Mouse (Mus musculus) hindbrain, embryonic 10.5 days (tissue): ENCODE measurements at regions not wholly inside any gene's neighbourhood (a gene's known extent, or its start where the extent isn't known, plus 50 kb on each side); places are given as distances from the start of the nearest gene placed in this dataset.

Experiments
- DNase-seq: peaks from one replicate; pipeline ENCODE4 v3.0.0-alpha.2; 2017; ENCODE audit warnings: low spot score
- H3K27ac ChIP-seq: fragments of 300-500 bp; sonication (generic); 2 replicates; pipeline ENCODE4 v1.5.1; 2016; ENCODE audit warnings: mild to moderate bottlenecking, moderate library complexity
- H3K27me3 ChIP-seq: fragments of 300-500 bp; sonication (generic); 2 replicates; pipeline ENCODE4 v1.6.1; 2016; ENCODE audit warnings: mild to moderate bottlenecking; ENCODE audit not compliant: poor library complexity, insufficient read depth, severe bottlenecking
- H3K36me3 ChIP-seq: fragments of 300-500 bp; sonication (generic); 2 replicates; pipeline ENCODE4 v1.6.1; 2016; ENCODE audit warnings: mild to moderate bottlenecking, moderate library complexity
- H3K4me1 ChIP-seq: fragments of 300-500 bp; sonication (generic); replicated peaks from 2 replicates; pipeline ENCODE4 v1.6.1; 2016; ENCODE audit warnings: mild to moderate bottlenecking
- H3K4me3 ChIP-seq: fragments of 300-500 bp; sonication (generic); 2 replicates; pipeline ENCODE4 v1.5.1; 2016; ENCODE audit warnings: mild to moderate bottlenecking, moderate library complexity
- H3K9me3 ChIP-seq: fragments of 300-500 bp; sonication (generic); 2 replicates; pipeline ENCODE4 v1.6.1; 2016; ENCODE audit warnings: mild to moderate bottlenecking, moderate library complexity
- WGBS: fragments of 180-500 bp; shearing (Covaris S2); methylation state at CpG from one replicate; pipeline ENCODE4 v1.1.7; 2016; 5-methylcytosine and 5-hydroxymethylcytosine counted together

DNA sequence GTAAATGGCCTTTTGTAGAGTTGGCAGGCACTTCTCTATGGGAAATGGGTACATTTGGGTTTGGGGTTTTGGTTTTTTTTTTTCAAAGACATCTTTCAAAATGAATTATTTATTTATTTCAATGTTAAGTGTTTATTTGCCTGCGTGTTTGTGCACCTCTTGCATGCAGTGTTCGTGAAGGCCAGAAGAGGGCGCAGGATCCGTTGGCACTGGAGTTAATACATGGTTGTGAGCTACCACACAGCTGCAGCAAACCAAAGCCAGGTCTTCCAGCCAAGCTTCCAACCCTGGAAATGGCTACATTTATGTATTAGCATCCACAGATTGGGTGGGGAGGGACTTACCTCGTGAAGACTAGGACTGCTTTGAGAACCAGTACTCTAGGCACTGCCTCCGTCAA is 362.3 kb upstream of the 5930422O12Rik start:
- 84% methylated on average over 6 of the region's 6 CpGs for WGBS

GRCm38 (mm10) chr8:33067453-33068039 is 361.0 kb upstream of the 5930422O12Rik start:
- WGBS, result 75% methylated on average over 8 of the region's 8 CpGs
- H3K27ac ChIP-seq, result no peak overlapping the region
- no peaks in the 10 kb centered on the region for H3K4me1 ChIP-seq
- H3K27me3 ChIP-seq, result no peaks in the 10 kb centered on the region
- H3K9me3 ChIP-seq, result no peaks in the 10 kb centered on the region
- no peak overlapping the region for H3K4me3 ChIP-seq
- H3K36me3 ChIP-seq, result no peaks in the 10 kb centered on the region
- no peak for DNase-seq

More for the DNA sequence above, 362.3 kb upstream of the 5930422O12Rik start:
- Histone ChIP-seq H3K9me3 (no peaks in the 10 kb centered on the region), H3K4me3 (no peak overlapping the region), H3K4me1 (no peaks in the 10 kb centered on the region), H3K27me3 (no peaks in the 10 kb centered on the region), H3K36me3 (no peaks in the 10 kb centered on the region), H3K27ac (no peak overlapping the region)
- DNase-seq, result no peak

DNA sequence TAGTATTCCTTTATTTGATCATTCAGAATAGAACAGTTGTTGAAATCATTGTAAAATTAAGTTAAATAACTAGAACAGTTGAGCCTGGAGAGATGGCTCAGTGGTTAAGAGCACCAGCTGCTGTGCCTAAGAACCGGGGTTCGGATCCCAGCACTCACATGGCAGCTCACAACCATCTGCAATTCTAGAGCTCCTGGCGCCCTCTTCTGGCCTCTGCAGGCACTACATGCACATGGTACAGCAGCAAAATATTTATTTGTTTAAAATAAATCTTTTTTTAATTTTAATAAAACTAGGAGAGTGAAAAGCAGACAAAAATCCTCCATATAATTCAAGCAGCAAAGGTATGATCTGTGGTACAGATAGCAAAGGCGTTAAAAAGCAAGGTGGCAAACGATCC is 360.0 kb upstream of the 5930422O12Rik start:
- 86% methylated on average over 5 of the region's 5 CpGs for WGBS
- Histone ChIP-seq H3K4me1 (no peaks in the 10 kb centered on the region), H3K36me3 (no peaks in the 10 kb centered on the region), H3K4me3 (no peak overlapping the region), H3K27ac (no peak overlapping the region), H3K9me3 (no peaks in the 10 kb centered on the region), H3K27me3 (no peaks in the 10 kb centered on the region)
- no peak for DNase-seq

- Histone ChIP-seq H3K4me1 (peaks cover 3% of the 10 kb centered on the region; the same call in 1 of the 2 replicates), H3K36me3 (no peaks in the 10 kb centered on the region), H3K9me3 (no peaks in the 10 kb centered on the region), H3K27ac (no peak overlapping the region), H3K27me3 (no peaks in the 10 kb centered on the region), H3K4me3 (no peak overlapping the region)
- DNase-seq, result no peak
- WGBS, result 71% methylated on average over 1 of the region's 1 CpGs
Observed at GRCm38 (mm10) chr8:33075186-33075585, 353.3 kb upstream of the 5930422O12Rik start.

- H3K27ac ChIP-seq, result no peak overlapping the region
- H3K27me3 ChIP-seq, result no peaks in the 10 kb centered on the region
- no peaks in the 10 kb centered on the region for H3K36me3 ChIP-seq
- no peak overlapping the region for H3K4me3 ChIP-seq
- DNase-seq, result no peak
- WGBS, result 74% methylated on average over 6 of the region's 6 CpGs
- no peaks in the 10 kb centered on the region for H3K9me3 ChIP-seq
- peaks cover 3% of the 10 kb centered on the region; the same call in 1 of the 2 replicates for H3K4me1 ChIP-seq
Observed at GRCm38 (mm10) chr8:33076253-33076652, 352.3 kb upstream of the 5930422O12Rik start.

- Histone ChIP-seq H3K27ac (no peak overlapping the region), H3K27me3 (no peaks in the 10 kb centered on the region)
- no peak for DNase-seq
Observed at GRCm38 (mm10) chr8:33078125-33078524, 350.4 kb upstream of the 5930422O12Rik start.

GRCm38 (mm10) chr8:33079867-33080585 is 348.5 kb upstream of the 5930422O12Rik start:
- Histone ChIP-seq H3K9me3 (no peaks in the 10 kb centered on the region), H3K27me3 (no peaks in the 10 kb centered on the region), H3K27ac (no peak overlapping the region), H3K36me3 (no peaks in the 10 kb centered on the region), H3K4me3 (no peak overlapping the region), H3K4me1 (peaks cover 3% of the 10 kb centered on the region; the same call in 1 of the 2 replicates)
- no peak for DNase-seq
- 87% methylated on average over 12 of the region's 12 CpGs for WGBS

More at GRCm38 (mm10) chr8:33078125-33078524, 350.4 kb upstream of the 5930422O12Rik start:
- WGBS, result 74% methylated on average over 3 of the region's 3 CpGs
- no peaks in the 10 kb centered on the region for H3K9me3 ChIP-seq
- peaks cover 3% of the 10 kb centered on the region; the same call in 1 of the 2 replicates for H3K4me1 ChIP-seq
- H3K4me3 ChIP-seq, result no peak overlapping the region
- no peaks in the 10 kb centered on the region for H3K36me3 ChIP-seq

DNA sequence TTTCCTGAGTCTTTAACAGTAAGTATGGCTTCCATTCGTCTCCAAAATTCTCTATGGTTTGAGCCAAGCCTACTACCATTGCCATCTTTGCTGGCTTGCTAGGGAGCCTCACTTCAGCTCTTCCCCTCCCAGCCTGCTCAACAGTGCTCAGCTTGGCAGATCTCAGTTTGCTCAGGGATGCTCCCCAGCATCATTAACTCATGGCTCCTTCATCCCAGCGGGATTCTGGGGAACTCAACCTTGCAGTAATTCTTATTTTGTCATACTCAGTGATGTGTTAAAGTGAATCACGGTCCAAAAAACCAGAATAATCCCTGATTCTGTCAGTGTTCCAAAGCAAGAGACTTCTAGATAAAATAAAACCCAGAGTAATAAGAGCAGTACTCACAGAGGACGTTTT is 346.6 kb upstream of the 5930422O12Rik start:
- Histone ChIP-seq H3K27ac (no peak overlapping the region), H3K27me3 (no peaks in the 10 kb centered on the region), H3K4me1 (0 out of 2 replicates have a peak, but pooled peaks cover 6% of the 10 kb centered on the region), H3K9me3 (no peaks in the 10 kb centered on the region), H3K36me3 (no peaks in the 10 kb centered on the region), H3K4me3 (no peak overlapping the region)
- no peak for DNase-seq
- 81% methylated on average over 4 of the region's 4 CpGs for WGBS

GRCm38 (mm10) chr8:33085461-33085860 is 343.0 kb upstream of the 5930422O12Rik start:
- WGBS, result 45% methylated on average over 5 of the region's 5 CpGs
- DNase-seq, result no peak
- no peak overlapping the region for H3K27ac ChIP-seq

DNA sequence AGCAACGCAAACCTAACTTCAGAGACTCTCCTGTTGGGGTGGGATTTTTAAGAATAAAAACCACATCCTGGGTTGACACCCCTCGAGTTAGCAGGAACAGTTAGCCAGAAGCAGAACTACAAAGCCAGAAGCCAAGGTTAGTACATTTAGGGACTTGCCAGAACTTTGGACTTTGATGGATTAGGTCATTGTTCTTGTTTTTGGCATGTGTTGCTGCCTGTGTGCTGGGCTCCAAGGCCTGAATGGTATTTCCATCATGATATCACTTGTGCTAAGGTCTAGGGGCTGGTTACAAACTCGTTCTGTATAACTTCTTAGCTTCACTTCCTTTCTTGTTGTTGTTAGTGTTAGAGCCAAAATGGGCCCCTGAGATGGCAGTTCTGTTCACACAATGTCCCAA is 338.8 kb upstream of the 5930422O12Rik start:
- H3K27me3 ChIP-seq, result no peaks in the 10 kb centered on the region
- no peaks in the 10 kb centered on the region for H3K36me3 ChIP-seq
- no peaks in the 10 kb centered on the region for H3K9me3 ChIP-seq
- no peak overlapping the region for H3K4me3 ChIP-seq
- WGBS, result 80% methylated on average over 3 of the region's 3 CpGs
- no peak for DNase-seq
- H3K4me1 ChIP-seq, result 0 out of 2 replicates have a peak, but pooled peaks cover 6% of the 10 kb centered on the region
- H3K27ac ChIP-seq, result no peak overlapping the region

More at GRCm38 (mm10) chr8:33085461-33085860, 343.0 kb upstream of the 5930422O12Rik start:
- no peaks in the 10 kb centered on the region for H3K9me3 ChIP-seq
- 0 out of 2 replicates have a peak, but pooled peaks cover 6% of the 10 kb centered on the region for H3K4me1 ChIP-seq
- no peak overlapping the region for H3K4me3 ChIP-seq
- H3K36me3 ChIP-seq, result no peaks in the 10 kb centered on the region
- H3K27me3 ChIP-seq, result no peaks in the 10 kb centered on the region

DNA sequence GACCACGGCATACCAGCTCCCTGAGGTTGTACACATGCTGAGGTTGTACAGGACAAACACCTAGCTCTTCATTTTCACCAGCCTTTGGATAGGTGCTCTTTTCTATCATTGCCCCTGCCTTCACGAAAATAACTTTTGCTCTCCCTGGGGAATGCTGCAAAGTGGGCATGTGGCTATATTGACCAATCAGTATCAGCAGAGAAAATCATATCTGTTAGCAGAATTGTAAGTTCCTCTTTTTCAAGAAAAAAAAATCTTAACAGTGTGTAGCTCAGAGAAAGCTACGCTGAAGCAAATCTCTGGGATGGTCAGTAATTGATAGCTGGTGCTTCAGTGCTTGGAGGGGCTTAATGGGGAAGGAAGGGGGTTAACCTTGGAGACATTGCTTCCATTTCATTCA is 319.6 kb upstream of the 5930422O12Rik start:
- Histone ChIP-seq H3K27ac (no peak overlapping the region), H3K27me3 (no peaks in the 10 kb centered on the region), H3K4me3 (no peak overlapping the region), H3K9me3 (no peaks in the 10 kb centered on the region), H3K36me3 (no peaks in the 10 kb centered on the region), H3K4me1 (no peaks in the 10 kb centered on the region)
- no peak for DNase-seq
- 90% methylated on average over 3 of the region's 3 CpGs for WGBS

DNA sequence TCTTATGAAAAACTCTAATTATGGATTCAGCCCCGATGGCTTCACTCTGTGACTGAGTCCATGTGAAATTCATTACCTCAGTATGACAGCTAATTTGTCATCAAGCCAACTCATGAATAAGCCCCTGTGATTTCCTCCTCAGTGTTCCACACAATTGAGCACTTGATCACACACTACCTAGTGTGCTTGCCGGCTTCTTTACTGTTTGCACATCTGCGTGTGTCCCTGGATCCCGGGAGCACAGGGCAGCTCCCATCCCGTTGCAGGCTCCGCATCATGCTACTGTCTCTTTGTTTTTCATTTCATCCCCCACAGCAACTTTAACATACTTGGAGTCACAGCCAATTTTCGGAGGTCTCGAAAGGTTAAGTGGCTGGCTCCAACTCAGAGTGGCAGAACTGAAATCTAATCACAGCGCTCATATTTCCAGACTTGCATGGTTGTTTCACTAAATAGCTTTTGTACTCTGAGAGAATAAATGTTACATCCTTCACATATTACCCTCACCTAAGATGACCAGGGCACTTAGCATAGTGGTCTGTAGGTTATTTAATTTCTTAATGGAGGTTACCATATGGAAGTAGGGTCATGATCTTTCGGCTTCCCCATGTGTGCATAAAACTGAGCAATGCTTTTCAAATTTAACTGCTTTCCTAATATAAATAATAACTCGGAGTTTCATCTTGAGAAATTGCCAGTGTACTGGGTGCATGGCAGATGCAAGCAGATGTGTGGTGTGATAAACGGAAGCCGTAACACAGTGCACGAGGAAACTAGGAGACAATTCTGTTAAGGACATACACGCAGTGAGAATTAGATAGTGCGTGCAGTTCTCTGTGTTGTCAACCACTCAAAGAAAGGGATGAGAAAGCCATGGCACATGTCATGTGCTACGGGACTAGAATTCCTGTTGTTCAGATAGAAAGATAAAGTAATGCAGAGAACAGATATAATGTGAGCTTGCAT is 313.0 kb upstream of the 5930422O12Rik start:
- Histone ChIP-seq H3K9me3 (no peaks in the 10 kb centered on the region), H3K27me3 (no peaks in the 10 kb centered on the region), H3K4me3 (no peak overlapping the region), H3K27ac (peak overlapping the region; percentile 40; the same call in 1 of the 2 replicates), H3K4me1 (peaks cover 15% of the 10 kb centered on the region; the same call in 1 of the 2 replicates), H3K36me3 (no peaks in the 10 kb centered on the region)
- DNase-seq, result peak; percentile 43
- 68% methylated on average over 17 of the region's 17 CpGs for WGBS
